Mouse (Mus musculus): ENCODE results near the gene Fam228a. TPM values are rescaled to one million over a fixed set of nuclear protein-coding genes. Genes with fewer than 3 reads are reported as not detected.

Gene Fam228a
- total and polyA plus RNA-seq, 3 experiments: 0.33 TPM; not detected in 2

GRCm38 (mm10) chr12:4665675-4666037 is 72.6 kb downstream of the Fam228a start:
- DNase-seq (ENCODE audit: low spot score) (no peak), ATAC-seq (ENCODE audit: extremely low read depth, insufficient number of reproducible peaks, low FRiP score, poor library complexity, severe bottlenecking) (no peak)
- Histone ChIP-seq H3K4me3 (ENCODE audit: low read depth, low read length) (no peak overlapping the region), H3K27me3 (ENCODE audit: insufficient read depth, low read length) (no peaks in the 10 kb centered on the region), H3K4me1 (ENCODE audit: insufficient read depth, low read depth, low read length) (no peaks in the 10 kb centered on the region), H3K36me3 (replicated peaks) (peaks cover 58% of the 10 kb centered on the region), H3K9me3 (replicated peaks) (no peaks in the 10 kb centered on the region)
- TF ChIP-seq CTCF (IDR thresholded peaks at IDR 0.05; ENCODE audit: low read depth, low read length) (no peak), TAL1 (conservative IDR thresholded peaks at IDR 0.05; ENCODE audit: low read depth, low read length) (no peak), POLR2AphosphoS5 (IDR thresholded peaks at IDR 0.05; ENCODE audit: insufficient replicate concordance, low read depth, low read length) (no peak), GATA2 (IDR thresholded peaks at IDR 0.05; ENCODE audit: borderline replicate concordance, low read depth, low read length) (no peak), GATA1 (IDR thresholded peaks at IDR 0.05; ENCODE audit: borderline replicate concordance, low read length) (no peak)

DNA sequence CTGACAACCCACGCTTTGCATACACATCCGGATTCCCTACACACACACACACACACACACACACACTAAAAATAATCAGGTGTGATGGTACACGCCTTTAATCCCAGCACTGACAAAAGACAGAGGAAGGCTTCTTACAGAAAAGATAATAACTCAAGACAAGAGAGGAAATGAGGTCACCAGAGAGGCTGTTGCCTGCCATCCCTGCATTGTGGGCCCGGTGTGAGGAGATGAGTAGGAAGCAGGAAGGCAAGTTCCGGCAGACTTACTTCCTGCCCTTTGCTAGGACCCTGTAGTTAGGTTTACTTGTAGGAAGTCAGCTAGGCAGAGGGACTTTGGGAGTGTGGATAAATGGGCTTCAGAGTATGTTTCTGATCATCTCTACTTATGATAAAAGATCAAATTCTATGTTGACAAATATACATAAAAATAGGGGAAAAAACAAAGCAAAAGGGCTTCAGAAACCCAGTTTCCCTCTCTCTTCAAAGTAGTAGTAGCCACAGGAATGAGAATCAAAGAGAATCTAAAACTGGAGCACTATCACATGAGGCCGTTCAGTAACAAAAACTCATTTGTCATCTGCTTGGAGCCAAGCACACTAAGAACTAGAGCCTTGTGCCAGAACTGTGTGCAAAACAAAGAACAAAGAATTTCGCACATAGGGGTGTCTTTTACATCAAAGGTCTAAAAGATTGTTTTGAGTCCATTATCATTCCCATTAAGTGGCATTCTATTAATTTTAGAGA is 73.1 kb downstream of the Fam228a start:
- TF ChIP-seq POLR2AphosphoS5 (IDR thresholded peaks at IDR 0.05; ENCODE audit: insufficient replicate concordance, low read depth, low read length): no peak
- TF ChIP-seq TAL1 (conservative IDR thresholded peaks at IDR 0.05; ENCODE audit: low read depth, low read length): no peak
- TF ChIP-seq CTCF (IDR thresholded peaks at IDR 0.05; ENCODE audit: low read depth, low read length): no peak
- no peak for TF ChIP-seq GATA2 (IDR thresholded peaks at IDR 0.05; ENCODE audit: borderline replicate concordance, low read depth, low read length)
- Histone ChIP-seq H3K27me3 (ENCODE audit: insufficient read depth, low read length) (no peaks in the 10 kb centered on the region), H3K9me3 (replicated peaks) (no peaks in the 10 kb centered on the region), H3K4me1 (ENCODE audit: insufficient read depth, low read depth, low read length) (no peaks in the 10 kb centered on the region), H3K36me3 (replicated peaks) (peaks cover 58% of the 10 kb centered on the region), H3K4me3 (ENCODE audit: low read depth, low read length) (no peak overlapping the region)
- no peak for DNase-seq (ENCODE audit: low spot score)
- ATAC-seq (ENCODE audit: extremely low read depth, insufficient number of reproducible peaks, low FRiP score, poor library complexity, severe bottlenecking): no peak

Other genes with a start within 250 kb of the Fam228a start
- gene Itsn2, start 145.8 kb downstream of the Fam228a start, total RNA-seq (2014; fragmentation: Nextera tagmentation): 117 and 137 TPM in 2 replicates
- 149 and 168 TPM in 2 replicates for gene Itsn2, start 145.8 kb downstream of the Fam228a start, total RNA-seq (2017)
- 10.2 and 17.6 TPM in 2 replicates for gene Itsn2, start 145.8 kb downstream of the Fam228a start, polyA plus RNA-seq (2012)
- 89.8 TPM in 1 of 2 replicates, not detected in the other for gene Gm3625, start 145.5 kb downstream of the Fam228a start, total RNA-seq (2014; fragmentation: Nextera tagmentation)
- gene Gm3625, start 145.5 kb downstream of the Fam228a start, total RNA-seq (2017): not detected in 2 replicates
- not detected in 2 replicates for gene Gm3625, start 145.5 kb downstream of the Fam228a start, polyA plus RNA-seq (2012)
- gene Pfn4, start 30.6 kb upstream of the Fam228a start, total RNA-seq (2014; fragmentation: Nextera tagmentation): not detected in 2 replicates
- 0.05 and 0.23 TPM in 2 replicates for gene Pfn4, start 30.6 kb upstream of the Fam228a start, total RNA-seq (2017)
- not detected in 2 replicates for gene Pfn4, start 30.6 kb upstream of the Fam228a start, polyA plus RNA-seq (2012)
- not detected in 2 replicates for gene Fam228b, start 30.8 kb upstream of the Fam228a start, total RNA-seq (2014; fragmentation: Nextera tagmentation)
- 0.17 and 0.76 TPM in 2 replicates for gene Fam228b, start 30.8 kb upstream of the Fam228a start, total RNA-seq (2017)
- not detected in 2 replicates for gene Fam228b, start 30.8 kb upstream of the Fam228a start, polyA plus RNA-seq (2012)
- gene Sf3b6, start 79.1 kb upstream of the Fam228a start, total RNA-seq (2014; fragmentation: Nextera tagmentation): 44.4 and 65.1 TPM in 2 replicates
- 185 and 193 TPM in 2 replicates for gene Sf3b6, start 79.1 kb upstream of the Fam228a start, total RNA-seq (2017)
- 6.1 and 8.2 TPM in 2 replicates for gene Sf3b6, start 79.1 kb upstream of the Fam228a start, polyA plus RNA-seq (2012)
- gene Fkbp1b, start 103.2 kb upstream of the Fam228a start, total RNA-seq (2014; fragmentation: Nextera tagmentation): 7.8 and 10.2 TPM in 2 replicates
- gene Fkbp1b, start 103.2 kb upstream of the Fam228a start, total RNA-seq (2017): 8.0 and 9.9 TPM in 2 replicates
- gene Fkbp1b, start 103.2 kb upstream of the Fam228a start, polyA plus RNA-seq (2012): 9.6 and 14.0 TPM in 2 replicates
- gene Wdcp, start 104.9 kb upstream of the Fam228a start, total RNA-seq (2014; fragmentation: Nextera tagmentation): 12.2 and 12.6 TPM in 2 replicates
- gene Wdcp, start 104.9 kb upstream of the Fam228a start, total RNA-seq (2017): 12.3 and 14.3 TPM in 2 replicates
- gene Wdcp, start 104.9 kb upstream of the Fam228a start, polyA plus RNA-seq (2012): 1.6 and 2.1 TPM in 2 replicates
- gene Mfsd2b, start 135.9 kb upstream of the Fam228a start, total RNA-seq (2014; fragmentation: Nextera tagmentation): 174 and 182 TPM in 2 replicates
- 72.0 and 77.5 TPM in 2 replicates for gene Mfsd2b, start 135.9 kb upstream of the Fam228a start, total RNA-seq (2017)
- 120 and 159 TPM in 2 replicates for gene Mfsd2b, start 135.9 kb upstream of the Fam228a start, polyA plus RNA-seq (2012)
- 58.3 and 65.4 TPM in 2 replicates for gene Ubxn2a, start 169.3 kb upstream of the Fam228a start, total RNA-seq (2014; fragmentation: Nextera tagmentation)
- gene Ubxn2a, start 169.3 kb upstream of the Fam228a start, total RNA-seq (2017): 73.9 and 75.5 TPM in 2 replicates
- 14.3 and 22.6 TPM in 2 replicates for gene Ubxn2a, start 169.3 kb upstream of the Fam228a start, polyA plus RNA-seq (2012)
- gene Atad2b, start 178.9 kb upstream of the Fam228a start, total RNA-seq (2014; fragmentation: Nextera tagmentation): 113 and 123 TPM in 2 replicates
- 44.4 and 54.5 TPM in 2 replicates for gene Atad2b, start 178.9 kb upstream of the Fam228a start, total RNA-seq (2017)
- 28.5 and 39.1 TPM in 2 replicates for gene Atad2b, start 178.9 kb upstream of the Fam228a start, polyA plus RNA-seq (2012)